Comparison of ENCODE assay signal across 12 mouse cellular contexts in the genomic region with DNA sequence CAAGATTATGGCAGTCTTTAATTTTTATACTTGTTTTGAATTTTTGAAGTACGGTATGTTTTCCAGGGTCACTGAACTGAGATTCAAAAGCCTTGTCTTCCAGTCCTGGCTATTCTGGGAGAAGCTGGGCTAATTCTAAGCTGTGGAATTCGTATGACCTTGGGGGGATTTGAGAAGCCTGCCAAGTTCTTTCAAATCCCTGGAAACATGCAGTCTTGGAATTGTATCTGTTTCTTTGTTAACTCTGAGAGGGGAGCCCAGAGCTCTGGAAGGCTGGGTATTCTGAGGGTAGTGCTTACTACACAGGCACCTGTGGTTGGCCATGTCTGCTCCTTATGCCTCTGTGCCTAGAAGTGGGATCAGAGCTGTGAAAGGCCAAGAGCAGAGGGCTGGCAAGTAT. TPM values are rescaled to one million over a fixed set of nuclear protein-coding genes. Genes with fewer than 3 reads are reported as not detected.
DNase-seq lines count a peak whose midpoint lies in the region; ATAC-seq and TF ChIP-seq lines count a peak whose summit lies in the region.
"Had no signal": no experiment of that assay in that cellular context is flagged by ENCODE, and none has a peak within 500 bp of the region (broad histone marks: within the 10 kb centered on the region; RNA-seq: fewer than 3 reads in every experiment).

No protein-coding gene starts in this region.

- no peak for ATAC-seq in hindbrain, embryonic 15.5 days (ENCODE audit: low FRiP score, low read depth)
- ATAC-seq in hindbrain, embryonic 11.5 days (ENCODE audit: low FRiP score): no peak
- ATAC-seq in midbrain, embryonic 14.5 days (ENCODE audit: low FRiP score, low TSS enrichment): no peak
- no peak for ATAC-seq in heart, embryonic 15.5 days (replicated peaks; ENCODE audit: insufficient number of reproducible peaks, insufficient read depth, low FRiP score, low read depth)

- intact Hi-C loops in left cerebral cortex, adult 2 months (cut with DNase I): no loop called here

- H3K9ac ChIP-seq in hindbrain, embryonic 15.5 days: no peak overlapping the region
- H3K9ac ChIP-seq in hindbrain, embryonic 11.5 days (ENCODE audit: low read depth, low read length): no peak overlapping the region
- no peak overlapping the region for H3K9ac ChIP-seq in midbrain, embryonic 14.5 days (replicated peaks; ENCODE audit: low read length)
- no peak overlapping the region for H3K9ac ChIP-seq in heart, embryonic 15.5 days
- H3K9ac ChIP-seq: hindbrain, embryonic 13.5 days had no signal

- H3K4me3 ChIP-seq in hindbrain, embryonic 15.5 days: no peak overlapping the region
- no peak overlapping the region for H3K4me3 ChIP-seq in hindbrain, embryonic 11.5 days (ENCODE audit: low read depth, low read length)
- no peak overlapping the region for H3K4me3 ChIP-seq in midbrain, embryonic 14.5 days (replicated peaks; ENCODE audit: low read depth, low read length)
- H3K4me3 ChIP-seq in midbrain, embryonic 10.5 days: no peak overlapping the region
- H3K4me3 ChIP-seq in heart, embryonic 15.5 days: no peak overlapping the region
- no peak overlapping the region for H3K4me3 ChIP-seq in left cerebral cortex, adult 2 months
- H3K4me3 ChIP-seq: erythroblast, embryonic 14.5 days; hindbrain, embryonic 13.5 days had no signal

- H3K27ac ChIP-seq in hindbrain, embryonic 15.5 days (replicated peaks): 0 out of 2 replicates have a peak overlapping the region, but pooled peaks have one; percentile 8
- H3K27ac ChIP-seq in hindbrain, embryonic 11.5 days (ENCODE audit: low read depth, low read length): no peak overlapping the region
- H3K27ac ChIP-seq in midbrain, embryonic 14.5 days (replicated peaks; ENCODE audit: low read depth, low read length): no peak overlapping the region
- H3K27ac ChIP-seq in midbrain, embryonic 10.5 days (replicated peaks): no peak overlapping the region
- H3K27ac ChIP-seq in heart, embryonic 15.5 days: peak overlapping the region; percentile 77
- H3K27ac ChIP-seq in left cerebral cortex, adult 2 months: no peak overlapping the region
- H3K27ac ChIP-seq: hindbrain, embryonic 13.5 days had no signal

- peaks cover 59% of the 10 kb centered on the region for H3K36me3 ChIP-seq in hindbrain, embryonic 15.5 days
- 0 out of 2 replicates have a peak, but pooled peaks cover 3% of the 10 kb centered on the region for H3K36me3 ChIP-seq in hindbrain, embryonic 11.5 days (ENCODE audit: control insufficient read depth, insufficient read depth, low read length)
- H3K36me3 ChIP-seq in midbrain, embryonic 14.5 days (ENCODE audit: control insufficient read depth, insufficient read depth, low read length): peaks cover 82% of the 10 kb centered on the region
- H3K36me3 ChIP-seq in midbrain, embryonic 10.5 days: peaks cover 92% of the 10 kb centered on the region
- peaks cover 40% of the 10 kb centered on the region for H3K36me3 ChIP-seq in heart, embryonic 15.5 days

- H3K4me2 ChIP-seq in hindbrain, embryonic 15.5 days: no peak overlapping the region
- H3K4me2 ChIP-seq in hindbrain, embryonic 11.5 days (replicated peaks; ENCODE audit: low read depth, low read length): no peak overlapping the region
- no peak overlapping the region for H3K4me2 ChIP-seq in midbrain, embryonic 14.5 days (ENCODE audit: low read length)
- no peak overlapping the region for H3K4me2 ChIP-seq in heart, embryonic 15.5 days
- H3K4me2 ChIP-seq: hindbrain, embryonic 13.5 days had no signal

- H3K9me3 ChIP-seq in hindbrain, embryonic 15.5 days: no peaks in the 10 kb centered on the region
- H3K9me3 ChIP-seq in hindbrain, embryonic 11.5 days (ENCODE audit: control insufficient read depth, low read length): no peaks in the 10 kb centered on the region
- H3K9me3 ChIP-seq in midbrain, embryonic 14.5 days (ENCODE audit: control insufficient read depth, low read length): no peaks in the 10 kb centered on the region
- no peaks in the 10 kb centered on the region for H3K9me3 ChIP-seq in midbrain, embryonic 10.5 days (replicated peaks)
- H3K9me3 ChIP-seq in heart, embryonic 15.5 days (replicated peaks): no peaks in the 10 kb centered on the region
- H3K9me3 ChIP-seq: hindbrain, embryonic 13.5 days had no signal

- 0 out of 2 replicates have a peak, but pooled peaks cover 3% of the 10 kb centered on the region for H3K4me1 ChIP-seq in hindbrain, embryonic 15.5 days (replicated peaks)
- no peaks in the 10 kb centered on the region for H3K4me1 ChIP-seq in hindbrain, embryonic 11.5 days (replicated peaks; ENCODE audit: control insufficient read depth, insufficient read depth, low read length)
- no peaks in the 10 kb centered on the region for H3K4me1 ChIP-seq in midbrain, embryonic 14.5 days (ENCODE audit: control insufficient read depth, insufficient read depth, low read length)
- no peaks in the 10 kb centered on the region for H3K4me1 ChIP-seq in midbrain, embryonic 10.5 days
- peaks cover 38% of the 10 kb centered on the region for H3K4me1 ChIP-seq in heart, embryonic 15.5 days (replicated peaks)

- DNase-seq in hindbrain, embryonic 11.5 days (ENCODE audit: low spot score): no peak
- peak; percentile 11 for DNase-seq in midbrain, embryonic 14.5 days
- DNase-seq in midbrain, embryonic 10.5 days (ENCODE audit: low spot score): no peak
- peak; percentile 54 for DNase-seq in testis, postnatal 10 days (ENCODE audit: low spot score)
- no peak for DNase-seq in layer of hippocampus, adult 18-20 months (ENCODE audit: low spot score in 2 of 2)
- no peak for DNase-seq in left cerebral cortex, adult 2 months (ENCODE audit: extremely low spot score in 1 of 2, low spot score in 2 of 2)
- DNase-seq: left cerebral cortex, postnatal 4 days had no signal

- WGBS in hindbrain, embryonic 15.5 days: 77% methylated on average over 2 of the region's 2 CpGs
- 82% methylated on average over 2 of the region's 2 CpGs for WGBS in hindbrain, embryonic 11.5 days
- WGBS in midbrain, embryonic 14.5 days: 77% methylated on average over 2 of the region's 2 CpGs
- WGBS in midbrain, embryonic 10.5 days: 90% methylated on average over 2 of the region's 2 CpGs
- 27% methylated on average over 2 of the region's 2 CpGs for WGBS in heart, embryonic 15.5 days

- no peaks in the 10 kb centered on the region for H3K27me3 ChIP-seq in hindbrain, embryonic 15.5 days
- no peaks in the 10 kb centered on the region for H3K27me3 ChIP-seq in hindbrain, embryonic 11.5 days (ENCODE audit: control insufficient read depth, insufficient read depth, low read length)
- no peaks in the 10 kb centered on the region for H3K27me3 ChIP-seq in midbrain, embryonic 14.5 days (ENCODE audit: control insufficient read depth, insufficient read depth, low read length)
- no peaks in the 10 kb centered on the region for H3K27me3 ChIP-seq in midbrain, embryonic 10.5 days (ENCODE audit: low read depth, poor library complexity, severe bottlenecking)
- no peaks in the 10 kb centered on the region for H3K27me3 ChIP-seq in heart, embryonic 15.5 days
- H3K27me3 ChIP-seq: CH12.LX; hindbrain, embryonic 13.5 days had no signal

- no peak for TF ChIP-seq CTCF in left cerebral cortex, adult 2 months (IDR thresholded peaks at IDR 0.05)

RNA-seq across cellular contexts. Expression of a gene that starts 26.9 kb away (rescaled TPM):
- polyA plus RNA-seq in hindbrain, embryonic 15.5 days (2015; fragmentation: Nextera tagmentation; extraction: Ambion mirVana): 19.3 and 19.6 TPM in 2 replicates
- polyA plus RNA-seq in hindbrain, embryonic 11.5 days (2014; fragmentation: Nextera tagmentation; extraction: Ambion mirVana): 24.0 and 27.7 TPM in 2 replicates
- 11.7 and 17.4 TPM in 2 replicates for polyA plus RNA-seq in midbrain, embryonic 14.5 days (2014; fragmentation: Nextera tagmentation; extraction: Ambion mirVana)
- 40.2 and 43.0 TPM in 2 replicates for polyA plus RNA-seq in midbrain, embryonic 10.5 days (2016; fragmentation: Nextera tagmentation; extraction: Ambion mirVana)
- 19.7 and 25.3 TPM in 2 replicates for polyA plus RNA-seq in heart, embryonic 15.5 days (2015; fragmentation: Nextera tagmentation; extraction: Ambion mirVana)
- 10 to 100 TPM; 34.2 to 35.4 TPM for total RNA-seq in layer of hippocampus, adult 18-20 months (2021)
- total RNA-seq in left cerebral cortex, adult 2 months (2021): 10 to 100 TPM; 31.8 to 31.9 TPM

RNA-seq across cellular contexts. Expression of a gene that starts 27.2 kb away (rescaled TPM):
- 77.1 and 79.9 TPM in 2 replicates for polyA plus RNA-seq in hindbrain, embryonic 15.5 days (2015; fragmentation: Nextera tagmentation; extraction: Ambion mirVana)
- 129 and 136 TPM in 2 replicates for polyA plus RNA-seq in hindbrain, embryonic 11.5 days (2014; fragmentation: Nextera tagmentation; extraction: Ambion mirVana)
- polyA plus RNA-seq in midbrain, embryonic 14.5 days (2014; fragmentation: Nextera tagmentation; extraction: Ambion mirVana): 72.3 and 99.8 TPM in 2 replicates
- 139 and 147 TPM in 2 replicates for polyA plus RNA-seq in midbrain, embryonic 10.5 days (2016; fragmentation: Nextera tagmentation; extraction: Ambion mirVana)
- polyA plus RNA-seq in heart, embryonic 15.5 days (2015; fragmentation: Nextera tagmentation; extraction: Ambion mirVana): 90.8 and 94.6 TPM in 2 replicates
- 10 to 100 TPM; 64.9 to 66.1 TPM for total RNA-seq in layer of hippocampus, adult 18-20 months (2021)
- total RNA-seq in left cerebral cortex, adult 2 months (2021): 10 to 100 TPM; 74.3 to 74.8 TPM

Comparison
In these comparisons a context has a peak if more than half of its experiments do, and no peak if none do; other contexts are left out.
1. H3K27ac ChIP-seq: peak in hindbrain, embryonic 15.5 days (single experiment) and heart, embryonic 15.5 days (single experiment); none in hindbrain, embryonic 11.5 days (single experiment), midbrain, embryonic 14.5 days (single experiment), midbrain, embryonic 10.5 days (single experiment) and left cerebral cortex, adult 2 months (single experiment).
2. DNase-seq: peak in midbrain, embryonic 14.5 days (single experiment) and testis, postnatal 10 days (single experiment); none in hindbrain, embryonic 11.5 days (single experiment), midbrain, embryonic 10.5 days (single experiment), layer of hippocampus, adult 18-20 months (0 of 2) and left cerebral cortex, adult 2 months (0 of 2).